Mouse (Mus musculus) lung, postnatal 0 days (tissue): ENCODE results near the gene Tbc1d5.

Experiments used
- CTCF ChIP-seq: IDR thresholded peaks from 2 replicates; pipeline ENCODE4 v1.5.1; 2016; ENCODE audit warnings: antibody characterized with exemption, mild to moderate bottlenecking
- EP300 ChIP-seq: IDR thresholded peaks from 2 replicates; pipeline ENCODE4 v1.6.1; 2016; ENCODE audit warnings: antibody characterized with exemption, mild to moderate bottlenecking, control low read depth

GRCm38 (mm10) chr17:51178491-51179194 lies 509 bp downstream of the Tbc1d5 start:
- TF ChIP-seq CTCF (no peak), EP300 (no peak)
